ENCODE assay signal across 15 mouse cellular contexts in the genomic region with DNA sequence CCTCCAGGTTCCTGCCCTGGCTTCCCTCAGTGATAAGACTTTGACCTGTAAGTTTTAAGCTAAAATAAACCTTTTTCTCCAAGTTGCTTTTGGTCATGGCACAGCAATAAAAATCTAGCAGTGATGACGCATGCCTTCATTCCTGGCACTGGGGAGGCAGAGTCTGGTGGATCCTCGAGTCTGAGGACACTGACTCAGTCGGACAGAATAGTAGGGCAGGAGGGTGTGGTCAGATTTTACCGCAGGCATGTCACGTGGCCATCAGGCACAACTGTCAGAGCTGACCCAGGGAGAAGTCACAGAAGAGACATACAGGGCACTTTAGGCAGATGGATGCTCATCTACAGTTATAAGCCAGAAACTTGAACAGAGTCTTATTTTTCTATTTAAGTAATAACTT. TPM values are rescaled to one million over a fixed set of nuclear protein-coding genes. Genes with fewer than 3 reads are reported as not detected.
DNase-seq lines count a peak whose midpoint lies in the region; ATAC-seq and TF ChIP-seq lines count a peak whose summit lies in the region.
"Had no signal": no experiment of that assay in that cellular context is flagged by ENCODE, and none has a peak within 500 bp of the region (broad histone marks: within the 10 kb centered on the region; RNA-seq: fewer than 3 reads in every experiment).

No protein-coding gene starts in this region.

- WGBS in thymus, adult 2 months = 26% methylated on average over 5 of the region's 5 CpGs

- peak; percentile 14; the same call in 1 of the 2 replicates for ATAC-seq in granulocyte monocyte progenitor cell, adult 5-6 weeks (replicated peaks; ENCODE audit: poor library complexity, severe bottlenecking)
- ATAC-seq in inflammation-experienced regulatory T-cells, adult 6 months = no peak
- ATAC-seq: forebrain, embryonic 14.5 days; intestine, embryonic 16.5 days had no signal

- H3K4me3 ChIP-seq in thymus, adult 2 months (ENCODE audit: control insufficient read depth, insufficient read depth, low read length) = no peak overlapping the region
- H3K4me3 ChIP-seq: liver, embryonic 15.5 days; midbrain, embryonic 12.5 days had no signal

- H3K4me1 ChIP-seq in thymus, adult 2 months (replicated peaks; ENCODE audit: control insufficient read depth, insufficient read depth, low read length) = peaks cover 9% of the 10 kb centered on the region

- DNase-seq in adrenal gland, adult (ENCODE audit: inconsistent age in 2 of 2, low spot score in 1 of 2) = peak; percentile 85 to 89
- DNase-seq in adrenal gland, postnatal 4 days (ENCODE audit: low spot score in 2 of 2) = no peak
- DNase-seq in thymus, adult 2 months = no peak
- no peak for DNase-seq in thymus, postnatal 0 days (ENCODE audit: low spot score)
- DNase-seq in right cerebral cortex, adult 18-20 months = no peak
- no peak for DNase-seq in left cerebral cortex, adult 11 months (ENCODE audit: low spot score)
- DNase-seq: cerebellum, adult 9-10 months; kidney, postnatal 36 days; thymus, postnatal 25 days had no signal

- H3K27ac ChIP-seq in thymus, adult 2 months (ENCODE audit: control insufficient read depth, insufficient read depth, low read length) = peak overlapping the region; percentile 29; the same call in 1 of the 2 replicates
- H3K27ac ChIP-seq: liver, embryonic 15.5 days; midbrain, embryonic 12.5 days had no signal

- no peak for TF ChIP-seq CTCF in thymus, adult 2 months (IDR thresholded peaks at IDR 0.05; ENCODE audit: borderline replicate concordance, control insufficient read depth, extremely low read depth, insufficient read depth, low read length, poor library complexity)

- H3K36me3 ChIP-seq in thymus, adult 2 months (ENCODE audit: control insufficient read depth, insufficient read depth, low read length) = no peaks in the 10 kb centered on the region
- H3K36me3 ChIP-seq: liver, embryonic 15.5 days; midbrain, embryonic 12.5 days had no signal

- H3K27me3 ChIP-seq in thymus, adult 2 months (ENCODE audit: control insufficient read depth, insufficient read depth, low read length) = no peaks in the 10 kb centered on the region
- H3K27me3 ChIP-seq: liver, embryonic 15.5 days had no signal

- no peak for TF ChIP-seq POLR2A in thymus, adult 2 months (IDR thresholded peaks at IDR 0.05; ENCODE audit: control insufficient read depth, extremely low read depth, insufficient read depth, low read length, poor library complexity)

RNA-seq across cellular contexts. Expression of a gene that starts 22.9 kb away (rescaled TPM):
- 10 to 100 TPM; 11.0 to 11.5 TPM for total RNA-seq in adrenal gland, postnatal 4 days (2021)
- 3.2 and 4.7 TPM in 2 replicates for polyA plus RNA-seq in thymus, adult 2 months (2012; rRNA removed)
- 10.8 and 11.3 TPM in 2 replicates for polyA plus RNA-seq in thymus, postnatal 0 days (2015; fragmentation: Nextera tagmentation; extraction: Ambion mirVana)
- 0.97 and 1.8 TPM in 2 replicates for total RNA-seq in granulocyte monocyte progenitor cell, adult 5-6 weeks (2014; fragmentation: Nextera tagmentation)
- 0.73 and 2.1 TPM in 2 replicates for total RNA-seq in granulocyte monocyte progenitor cell, adult 5-6 weeks (2017)
- polyA plus RNA-seq in inflammation-experienced regulatory T-cells, adult 6 months (2017; shearing (Covaris generic)) = 10 to 100 TPM in 1 of 3 experiments, 1 to 10 TPM in 2; 6.5 to 14.2 (median 9.1) TPM

Comparison
In these comparisons a context has a peak if more than half of its experiments do, and no peak if none do; other contexts are left out.
1. DNase-seq: peak in adrenal gland, adult (2 of 2); none in adrenal gland, postnatal 4 days (0 of 2), thymus, adult 2 months (single experiment), thymus, postnatal 0 days (single experiment), right cerebral cortex, adult 18-20 months (single experiment) and left cerebral cortex, adult 11 months (single experiment).